9 mouse cellular contexts compared by ENCODE assay signal in genomic region chr10:89205858-89206257, GRCm38 (mm10).
A peak's percentile ranks its signal among the peaks of the same experiment; 100 is the strongest.
DNase-seq lines count a peak whose midpoint lies in the region; ATAC-seq and TF ChIP-seq lines count a peak whose summit lies in the region.
"Had no signal": no experiment of that assay in that cellular context is flagged by ENCODE, and none has a peak within 500 bp of the region (broad histone marks: within the 10 kb centered on the region; RNA-seq: fewer than 3 reads in every experiment).

No protein-coding gene starts in this region.

- H3K4me3 ChIP-seq in kidney, adult 2 months (ENCODE audit: insufficient read depth, low read depth, low read length) = no peak overlapping the region
- no peak overlapping the region for H3K4me3 ChIP-seq in kidney, embryonic 14.5 days (ENCODE audit: low read length)
- H3K4me3 ChIP-seq in limb, embryonic 11.5 days (ENCODE audit: low read depth, low read length) = no peak overlapping the region
- H3K4me3 ChIP-seq: limb, embryonic 12.5 days had no signal

- WGBS in kidney, adult 2 months = 48% methylated on average over 2 of the region's 2 CpGs
- WGBS in kidney, embryonic 14.5 days = 59% methylated on average over 2 of the region's 2 CpGs
- WGBS in limb, embryonic 11.5 days = 47% methylated on average over 2 of the region's 2 CpGs

- peak; percentile 50 for TF ChIP-seq CTCF in kidney, adult 2 months (conservative IDR thresholded peaks at IDR 0.05; ENCODE audit: insufficient read depth, insufficient read length, low read depth, low read length)

- no peak overlapping the region for H3K4me2 ChIP-seq in kidney, embryonic 14.5 days (replicated peaks; ENCODE audit: low read depth, low read length)
- no peak overlapping the region for H3K4me2 ChIP-seq in limb, embryonic 11.5 days (ENCODE audit: low read depth, severe bottlenecking)
- H3K4me2 ChIP-seq: limb, embryonic 12.5 days had no signal

- no peak overlapping the region for H3K9ac ChIP-seq in kidney, embryonic 14.5 days (ENCODE audit: low read depth, low read length)
- no peak overlapping the region for H3K9ac ChIP-seq in limb, embryonic 11.5 days (ENCODE audit: low read length)
- H3K9ac ChIP-seq: limb, embryonic 12.5 days had no signal

- H3K27ac ChIP-seq in kidney, adult 2 months (ENCODE audit: insufficient read depth, low read depth, low read length) = no peak overlapping the region
- no peak overlapping the region for H3K27ac ChIP-seq in kidney, embryonic 14.5 days (ENCODE audit: low read depth, low read length)
- H3K27ac ChIP-seq in limb, embryonic 11.5 days (replicated peaks; ENCODE audit: low read depth, low read length) = no peak overlapping the region
- H3K27ac ChIP-seq: limb, embryonic 12.5 days had no signal

- no peak for ATAC-seq in kidney, embryonic 14.5 days (ENCODE audit: low FRiP score, low TSS enrichment)
- ATAC-seq in limb, embryonic 11.5 days (ENCODE audit: insufficient number of reproducible peaks, low FRiP score, low TSS enrichment, low read depth) = no peak
- ATAC-seq in monocyte, adult 5-6 weeks (replicated peaks; ENCODE audit: insufficient number of reproducible peaks, low FRiP score, low TSS enrichment, poor library complexity, severe bottlenecking) = no peak

- no peaks in the 10 kb centered on the region for H3K27me3 ChIP-seq in kidney, adult 2 months (replicated peaks; ENCODE audit: control insufficient read depth, insufficient read depth, low read length)
- H3K27me3 ChIP-seq in kidney, embryonic 14.5 days (ENCODE audit: control insufficient read depth, insufficient read depth, low read length) = no peaks in the 10 kb centered on the region
- no peaks in the 10 kb centered on the region for H3K27me3 ChIP-seq in limb, embryonic 11.5 days (ENCODE audit: control insufficient read depth, insufficient read depth, low read length)
- H3K27me3 ChIP-seq: limb, embryonic 12.5 days had no signal

- peak; percentile 9 to 23 for DNase-seq in adrenal gland, adult 18-20 months (ENCODE audit: low spot score in 2 of 2)
- DNase-seq in adrenal gland, postnatal 4 days (ENCODE audit: low spot score in 2 of 2) = no peak
- peak; percentile 28 for DNase-seq in kidney, adult 2 months
- peak; percentile 10 for DNase-seq in urinary bladder, postnatal 25 days (ENCODE audit: low spot score)
- no peak for DNase-seq in urinary bladder, adult 2 months (ENCODE audit: low spot score)
- peak; percentile 46 for DNase-seq in limb, embryonic 11.5 days (ENCODE audit: low spot score)

- H3K9me3 ChIP-seq in kidney, embryonic 14.5 days (ENCODE audit: control insufficient read depth, low read length) = no peaks in the 10 kb centered on the region
- no peaks in the 10 kb centered on the region for H3K9me3 ChIP-seq in limb, embryonic 11.5 days (ENCODE audit: control insufficient read depth, low read length)
- H3K9me3 ChIP-seq: limb, embryonic 12.5 days had no signal

- H3K4me1 ChIP-seq in kidney, adult 2 months (ENCODE audit: control insufficient read depth, insufficient read depth, low read length) = no peaks in the 10 kb centered on the region
- H3K4me1 ChIP-seq in kidney, embryonic 14.5 days (ENCODE audit: control insufficient read depth, insufficient read depth, low read length) = no peaks in the 10 kb centered on the region
- H3K4me1 ChIP-seq in limb, embryonic 11.5 days (ENCODE audit: control insufficient read depth, insufficient read depth, low read length) = no peaks in the 10 kb centered on the region
- H3K4me1 ChIP-seq: limb, embryonic 12.5 days had no signal

- H3K36me3 ChIP-seq in kidney, adult 2 months (ENCODE audit: control insufficient read depth, insufficient read depth, low read length) = no peaks in the 10 kb centered on the region
- H3K36me3 ChIP-seq in kidney, embryonic 14.5 days (ENCODE audit: control insufficient read depth, insufficient read depth, low read length) = no peaks in the 10 kb centered on the region
- H3K36me3 ChIP-seq in limb, embryonic 11.5 days (ENCODE audit: control insufficient read depth, insufficient read depth, low read length) = no peaks in the 10 kb centered on the region
- H3K36me3 ChIP-seq: limb, embryonic 12.5 days had no signal

- no peak for TF ChIP-seq POLR2A in kidney, adult 2 months (IDR thresholded peaks at IDR 0.05; ENCODE audit: low read depth, low read length)

Comparison
In these comparisons a context has a peak if more than half of its experiments do, and no peak if none do; other contexts are left out.
1. DNase-seq: peak in adrenal gland, adult 18-20 months (2 of 2), kidney, adult 2 months (single experiment), urinary bladder, postnatal 25 days (single experiment) and limb, embryonic 11.5 days (single experiment); none in adrenal gland, postnatal 4 days (0 of 2) and urinary bladder, adult 2 months (single experiment).